Mouse (Mus musculus): ENCODE measurements at regions not wholly inside any gene's neighbourhood (a gene's known extent, or its start where the extent isn't known, plus 50 kb on each side); places are given as distances from the start of the nearest gene placed in this dataset.
"Not testable (repeated sequence)": the region's sequence is repeated elsewhere in the genome, so short reads cannot be mapped to it uniquely, and the experiment has no call there.

DNA sequence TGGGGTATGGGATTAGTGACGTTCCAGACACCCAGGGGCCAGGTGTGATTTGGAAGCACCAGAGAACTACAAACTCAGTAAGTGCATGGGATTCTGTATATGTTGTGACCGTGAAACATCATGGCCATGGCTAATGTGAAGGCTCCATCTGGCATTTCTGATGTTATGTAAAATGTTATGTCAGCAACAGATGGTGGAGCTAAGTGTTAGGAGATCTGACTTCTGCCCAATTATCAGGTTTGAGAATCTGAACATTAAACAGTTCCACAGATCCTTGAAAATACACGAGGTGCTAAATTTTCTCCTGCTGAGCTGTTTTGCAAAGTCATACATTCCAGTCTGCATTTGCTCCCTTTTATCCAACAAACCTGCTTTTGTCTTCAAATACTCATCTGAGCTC is 223.6 kb upstream of the Egfl6 start:
- WGBS (ENCODE audit: missing documents), result 74% methylated on average over 3 of the region's 3 CpGs
- H3K36me3 ChIP-seq (ENCODE audit: inconsistent target), result no peaks in the 10 kb centered on the region
- no peak overlapping the region for H3K27ac ChIP-seq
- H3K4me3 ChIP-seq (ENCODE audit: inconsistent target), result no peak overlapping the region
- H3K79me2 ChIP-seq (ENCODE audit: inconsistent target), result no peaks in the 10 kb centered on the region

- Histone ChIP-seq H3K79me2 (ENCODE audit: inconsistent target) (no peaks in the 10 kb centered on the region), H3K4me3 (ENCODE audit: inconsistent target) (no peak overlapping the region), H3K27ac (no peak overlapping the region), H3K36me3 (ENCODE audit: inconsistent target) (no peaks in the 10 kb centered on the region)
- WGBS (ENCODE audit: missing documents), result 97% methylated on average over 5 of the region's 5 CpGs
Measured at GRCm38 (mm10) chrX:166808207-166808606, 222.7 kb upstream of the Egfl6 start.

DNA sequence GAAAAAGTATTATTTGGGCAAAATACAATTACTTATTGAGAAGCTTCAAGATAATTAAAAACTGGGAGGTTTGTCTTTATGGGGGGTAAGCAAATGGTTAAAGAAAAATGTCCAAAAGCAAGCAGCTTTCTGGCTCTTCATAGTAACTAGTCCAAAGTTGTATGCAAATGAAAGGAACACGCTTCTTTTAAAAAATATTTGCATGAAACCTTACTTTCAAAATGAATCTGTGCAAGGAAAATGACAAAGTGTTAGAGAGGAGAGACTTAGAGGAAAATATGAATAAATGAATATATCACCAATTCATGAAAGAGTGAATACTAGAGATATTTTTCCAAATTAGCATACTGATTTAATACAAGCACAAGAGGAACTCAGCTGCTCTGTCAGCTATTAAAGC is 220.4 kb upstream of the Egfl6 start:
- Histone ChIP-seq H3K36me3 (ENCODE audit: inconsistent target) (no peaks in the 10 kb centered on the region), H3K27ac (no peak overlapping the region), H3K4me3 (ENCODE audit: inconsistent target) (no peak overlapping the region), H3K79me2 (ENCODE audit: inconsistent target) (no peaks in the 10 kb centered on the region)
- 83% methylated on average over 1 of the region's 1 CpGs for WGBS (ENCODE audit: missing documents)

GRCm38 (mm10) chrX:166805480-166805879 is 220.0 kb upstream of the Egfl6 start:
- no peak overlapping the region for H3K4me3 ChIP-seq (ENCODE audit: inconsistent target)
- H3K36me3 ChIP-seq (ENCODE audit: inconsistent target), result no peaks in the 10 kb centered on the region
- no peaks in the 10 kb centered on the region for H3K79me2 ChIP-seq (ENCODE audit: inconsistent target)
- 91% methylated on average over 4 of the region's 4 CpGs for WGBS (ENCODE audit: missing documents)
- no peak overlapping the region for H3K27ac ChIP-seq

GRCm38 (mm10) chrX:166803246-166803645 is 217.7 kb upstream of the Egfl6 start:
- 76% methylated on average over 6 of the region's 6 CpGs for WGBS (ENCODE audit: missing documents)
- no peaks in the 10 kb centered on the region for H3K36me3 ChIP-seq (ENCODE audit: inconsistent target)
- H3K4me3 ChIP-seq (ENCODE audit: inconsistent target), result no peak overlapping the region
- no peak overlapping the region for H3K27ac ChIP-seq
- no peaks in the 10 kb centered on the region for H3K79me2 ChIP-seq (ENCODE audit: inconsistent target)

GRCm38 (mm10) chrX:166801017-166801416 is 215.5 kb upstream of the Egfl6 start:
- Histone ChIP-seq H3K79me2 (ENCODE audit: inconsistent target) (no peaks in the 10 kb centered on the region), H3K36me3 (ENCODE audit: inconsistent target) (no peaks in the 10 kb centered on the region), H3K4me3 (ENCODE audit: inconsistent target) (no peak overlapping the region), H3K27ac (no peak overlapping the region)
- 89% methylated on average over 2 of the region's 2 CpGs for WGBS (ENCODE audit: missing documents)

GRCm38 (mm10) chrX:166795651-166796050 is 210.1 kb upstream of the Egfl6 start:
- H3K27ac ChIP-seq, result no peak overlapping the region
- WGBS (ENCODE audit: missing documents), result 93% methylated on average over 2 of the region's 2 CpGs
- no peak overlapping the region for H3K4me3 ChIP-seq (ENCODE audit: inconsistent target)
- H3K79me2 ChIP-seq (ENCODE audit: inconsistent target), result no peaks in the 10 kb centered on the region
- no peaks in the 10 kb centered on the region for H3K36me3 ChIP-seq (ENCODE audit: inconsistent target)

GRCm38 (mm10) chrX:166789031-166789430 is 203.5 kb upstream of the Egfl6 start:
- H3K79me2 ChIP-seq (ENCODE audit: inconsistent target), result no peaks in the 10 kb centered on the region
- no peak overlapping the region for H3K4me3 ChIP-seq (ENCODE audit: inconsistent target)
- H3K27ac ChIP-seq, result peak overlapping the region; percentile 40
- 80% methylated on average over 3 of the region's 3 CpGs for WGBS (ENCODE audit: missing documents)
- no peaks in the 10 kb centered on the region for H3K36me3 ChIP-seq (ENCODE audit: inconsistent target)

GRCm38 (mm10) chrX:166787137-166787536 is 201.6 kb upstream of the Egfl6 start:
- WGBS (ENCODE audit: missing documents), result 100% methylated on average over 1 of the region's 1 CpGs

DNA sequence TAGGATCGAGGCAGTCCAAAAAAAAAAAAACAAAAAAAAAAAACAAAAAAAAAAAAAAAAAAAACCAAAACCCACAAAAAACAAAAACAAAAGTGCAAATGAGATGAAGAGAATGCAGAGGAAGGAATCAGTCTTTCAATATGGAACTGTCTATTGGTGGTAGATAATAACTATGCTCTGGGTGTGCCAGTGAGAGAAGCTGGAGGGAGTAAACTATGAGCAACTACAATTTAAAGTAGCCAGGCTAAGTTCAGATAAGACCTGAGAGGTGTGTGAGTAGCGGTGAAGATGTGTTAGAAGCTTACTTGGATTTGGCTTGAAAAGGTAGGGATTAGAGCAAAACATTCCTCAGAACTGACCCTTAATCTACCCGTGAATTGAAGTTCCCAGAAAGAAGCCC is 200.1 kb upstream of the Egfl6 start:
- Histone ChIP-seq H3K36me3 (ENCODE audit: inconsistent target) (no peaks in the 10 kb centered on the region), H3K4me3 (ENCODE audit: inconsistent target) (no peak overlapping the region), H3K27ac (no peak overlapping the region), H3K79me2 (ENCODE audit: inconsistent target) (no peaks in the 10 kb centered on the region)
- WGBS (ENCODE audit: missing documents), result no CpG with 5 or more reads among the region's 3 CpGs

More at GRCm38 (mm10) chrX:166787137-166787536, 201.6 kb upstream of the Egfl6 start:
- not testable (repeated sequence) for H3K4me3 ChIP-seq (ENCODE audit: inconsistent target); H3K36me3 ChIP-seq (ENCODE audit: inconsistent target); H3K79me2 ChIP-seq (ENCODE audit: inconsistent target); H3K27ac ChIP-seq

DNA sequence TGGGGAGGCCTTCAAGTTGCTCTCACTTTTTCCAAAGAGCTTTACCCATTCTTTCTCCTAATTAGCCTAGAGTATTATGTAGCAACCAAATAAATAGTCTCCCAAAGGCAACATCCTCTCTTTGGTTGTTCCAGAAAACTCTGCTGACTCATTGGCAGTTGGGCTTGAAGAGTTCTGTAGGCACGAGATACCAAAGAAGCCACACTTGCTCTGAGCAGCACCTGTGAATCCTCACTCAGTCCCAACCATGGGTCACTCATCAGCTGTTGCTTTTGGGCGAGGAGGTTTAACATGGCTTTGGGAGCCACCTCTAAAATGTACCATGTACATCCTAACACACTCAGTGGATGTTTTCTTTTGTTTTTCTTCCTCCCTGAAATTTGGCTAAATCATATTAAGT is 197.9 kb upstream of the Egfl6 start:
- Histone ChIP-seq H3K36me3 (ENCODE audit: inconsistent target) (no peaks in the 10 kb centered on the region), H3K79me2 (ENCODE audit: inconsistent target) (no peaks in the 10 kb centered on the region), H3K27ac (no peak overlapping the region), H3K4me3 (ENCODE audit: inconsistent target) (no peak overlapping the region)
- 60% methylated on average over 2 of the region's 2 CpGs for WGBS (ENCODE audit: missing documents)

GRCm38 (mm10) chrX:166779334-166780092 is 194.0 kb upstream of the Egfl6 start:
- H3K27ac ChIP-seq, result no peak overlapping the region
- H3K79me2 ChIP-seq (ENCODE audit: inconsistent target), result no peaks in the 10 kb centered on the region
- H3K4me3 ChIP-seq (ENCODE audit: inconsistent target), result no peak overlapping the region
- 93% methylated on average over 6 of the region's 6 CpGs for WGBS (ENCODE audit: missing documents)
- no peaks in the 10 kb centered on the region for H3K36me3 ChIP-seq (ENCODE audit: inconsistent target)

GRCm38 (mm10) chrX:166773408-166773854 is 187.9 kb upstream of the Egfl6 start:
- H3K36me3 ChIP-seq (ENCODE audit: inconsistent target), result no peaks in the 10 kb centered on the region
- H3K27ac ChIP-seq, result no peak overlapping the region
- WGBS (ENCODE audit: missing documents), result 44% methylated on average over 6 of the region's 6 CpGs
- no peaks in the 10 kb centered on the region for H3K79me2 ChIP-seq (ENCODE audit: inconsistent target)
- H3K4me3 ChIP-seq (ENCODE audit: inconsistent target), result no peak overlapping the region

GRCm38 (mm10) chrX:166766991-166767390 is 181.5 kb upstream of the Egfl6 start:
- Histone ChIP-seq H3K27ac (no peak overlapping the region), H3K36me3 (ENCODE audit: inconsistent target) (no peaks in the 10 kb centered on the region), H3K79me2 (ENCODE audit: inconsistent target) (no peaks in the 10 kb centered on the region), H3K4me3 (ENCODE audit: inconsistent target) (no peak overlapping the region)
- 85% methylated on average over 6 of the region's 6 CpGs for WGBS (ENCODE audit: missing documents)

- WGBS (ENCODE audit: missing documents), result 94% methylated on average over 2 of the region's 2 CpGs
- H3K36me3 ChIP-seq (ENCODE audit: inconsistent target), result no peaks in the 10 kb centered on the region
- H3K79me2 ChIP-seq (ENCODE audit: inconsistent target), result no peaks in the 10 kb centered on the region
Measured at GRCm38 (mm10) chrX:166765647-166766046, 180.1 kb upstream of the Egfl6 start.

DNA sequence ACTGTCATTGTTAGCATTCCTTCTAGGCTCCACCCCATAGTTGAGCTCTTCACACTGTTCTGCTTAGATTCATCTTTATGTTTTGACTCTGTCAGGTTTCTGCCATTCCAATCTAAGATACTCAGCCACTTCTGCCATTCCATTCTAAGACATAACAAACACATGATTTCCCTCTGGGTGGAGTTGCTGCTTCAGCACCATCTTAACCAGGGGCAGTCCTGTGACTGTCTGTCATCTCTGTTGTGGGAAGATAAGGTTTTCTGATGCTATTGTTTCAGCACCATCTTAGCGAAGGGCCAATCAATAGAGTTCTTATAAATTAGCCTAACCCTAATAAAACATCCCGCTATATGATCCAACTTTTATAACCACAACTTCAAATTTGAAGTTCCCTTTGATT is 176.6 kb upstream of the Egfl6 start:
- Histone ChIP-seq H3K36me3 (ENCODE audit: inconsistent target) (no peaks in the 10 kb centered on the region), H3K79me2 (ENCODE audit: inconsistent target) (no peaks in the 10 kb centered on the region), H3K27ac (no peak overlapping the region), H3K4me3 (ENCODE audit: inconsistent target) (no peak overlapping the region)
- WGBS (ENCODE audit: missing documents), result 100% methylated on average over 2 of the region's 2 CpGs

More at GRCm38 (mm10) chrX:166765647-166766046, 180.1 kb upstream of the Egfl6 start:
- Histone ChIP-seq H3K4me3 (ENCODE audit: inconsistent target) (no peak overlapping the region), H3K27ac (no peak overlapping the region)

All from macrophage (primary cell).